Mouse (Mus musculus) liver, embryonic 14.5 days (tissue): Measurements from ENCODE around the gene Nmnat2.

Experiments used
- CTCF ChIP-seq: IDR thresholded peaks from 2 replicates; pipeline ENCODE4 v1.5.1; 2016; ENCODE audit warnings: antibody characterized with exemption, low read depth, control low read depth
- EP300 ChIP-seq: IDR thresholded peaks from 2 replicates; pipeline ENCODE4 v1.6.1; 2016; ENCODE audit warnings: antibody characterized with exemption, low read depth

DNA sequence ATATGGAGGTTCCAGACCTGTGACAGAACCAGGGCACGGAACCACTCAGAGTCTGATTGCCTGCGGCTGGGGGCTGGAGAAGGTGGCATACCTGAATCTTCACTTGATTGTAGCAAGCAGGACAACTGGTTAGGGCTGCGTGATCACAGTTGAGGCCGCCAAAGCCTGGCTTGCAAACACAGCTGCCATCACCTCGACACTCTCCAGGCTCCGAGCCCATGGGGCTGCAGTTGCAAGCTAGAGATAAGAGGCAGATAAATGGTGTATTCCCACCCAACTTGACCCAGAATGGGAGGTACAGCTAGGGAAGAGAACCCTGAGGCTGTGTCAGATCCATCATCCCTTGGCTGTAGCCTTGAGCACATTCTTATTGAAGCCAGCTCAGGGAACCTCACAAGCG lies 184.8 kb downstream of the Nmnat2 start:
- TF ChIP-seq CTCF = no peak
- TF ChIP-seq EP300 = no peak
